Mouse (Mus musculus) ES-E14 (cell line): ENCODE data around the gene Csf3. TPM values are rescaled to one million over a fixed set of nuclear protein-coding genes. Genes with fewer than 3 reads are reported as not detected.
"Not testable (repeated sequence)": the region's sequence is repeated elsewhere in the genome, so short reads cannot be mapped to it uniquely, and the experiment has no call there.

ENCODE experiments used
- DNase-seq: peaks from one replicate; pipeline ENCODE4 v3.0.0-alpha.2; 2013; ENCODE audit warnings: low read depth, low spot score
- H3K27ac ChIP-seq: 2 replicates; pipeline ENCODE4 v1.5.1; 2012; ENCODE audit warnings: low read depth, mild to moderate bottlenecking, low read length, moderate library complexity, mixed read lengths; ENCODE audit not compliant: poor library complexity, insufficient read depth, severe bottlenecking
- H3K36me3 ChIP-seq: 2 replicates; pipeline ENCODE4 v1.6.1; 2012; ENCODE audit warnings: mild to moderate bottlenecking, low read length, moderate library complexity, mixed read lengths; ENCODE audit not compliant: control insufficient read depth, poor library complexity, insufficient read depth, severe bottlenecking
- H3K4me1 ChIP-seq, 2 experiments: fragments of 150-350 bp in 1 of 2; sonication (generic) in 1 of 2; 2 replicates each; pipeline ENCODE4 v1.6.1; 2012; ENCODE audit warnings: low read length in 2 of 2, mild to moderate bottlenecking in 1 of 2, mixed read lengths in 1 of 2; ENCODE audit not compliant: control insufficient read depth in 2 of 2, insufficient read depth in 2 of 2, poor library complexity in 1 of 2
- H3K4me3 ChIP-seq, 2 experiments: fragments of 150-350 bp in 1 of 2; sonication (generic) in 1 of 2; 2 replicates each; pipeline ENCODE4 v1.5.1; 2012; ENCODE audit warnings: low read length in 2 of 2, low read depth in 1 of 2, mild to moderate bottlenecking in 1 of 2, mixed read lengths in 1 of 2; ENCODE audit not compliant: insufficient read depth in 1 of 2, poor library complexity in 1 of 2, severe bottlenecking in 1 of 2
- H3K9ac ChIP-seq: 2 replicates; pipeline ENCODE4 v1.6.1; 2012; ENCODE audit warnings: low read depth, mild to moderate bottlenecking, low read length, mixed read lengths; ENCODE audit not compliant: poor library complexity, insufficient read depth, severe bottlenecking
- H3K9me3 ChIP-seq: fragments of 150-350 bp; sonication (generic); 2 replicates; pipeline ENCODE4 v1.6.1; 2012; ENCODE audit warnings: low read depth, mild to moderate bottlenecking, low read length; ENCODE audit not compliant: control insufficient read depth, insufficient read depth
- CHD2 ChIP-seq: IDR thresholded peaks from 2 replicates; pipeline ENCODE4 v1.6.1; 2014; ENCODE audit warnings: mild to moderate bottlenecking, low read depth, low read length, inconsistent platforms
- HCFC1 ChIP-seq: IDR thresholded peaks from 2 replicates; pipeline ENCODE4 v1.6.1; 2012; ENCODE audit warnings: low read length, inconsistent platforms, borderline replicate concordance; ENCODE audit not compliant: insufficient read depth
- MAFK ChIP-seq: IDR thresholded peaks from 2 replicates; pipeline ENCODE4 v1.6.1; 2014; ENCODE audit warnings: mild to moderate bottlenecking, low read depth, low read length, inconsistent platforms; ENCODE audit not compliant: insufficient read depth
- ZC3H11A ChIP-seq: IDR thresholded peaks from 2 replicates; pipeline ENCODE4 v1.6.1; 2012; ENCODE audit warnings: low read depth, mild to moderate bottlenecking, inconsistent platforms, low read length, borderline replicate concordance
- ZNF384 ChIP-seq: IDR thresholded peaks from 2 replicates; pipeline ENCODE4 v1.6.1; 2012; ENCODE audit warnings: low read depth, low read length, inconsistent platforms
- in situ Hi-C, 2 experiments: fragments of 600-800 bp; cut with MboI; formaldehyde crosslinking; loops; one replicate each; pipeline ENCODE4 v1.15.1; 2025; ENCODE audit warnings: low sequenced_read_pairs in 2 of 2, inconsistent platforms in 1 of 2; ENCODE audit not compliant: unreplicated experiment in 2 of 2
- total RNA-seq: library from RNA; depleted of rRNA; stranded (reverse); fragments of 300-350 nt; gene quantifications from 2 replicates; pipeline ENCODE4 v1.2.3, GENCODE M21; 2012; rRNA removed

The Csf3 gene
- 0.18 TPM in 1 of 2 replicates, not detected in the other for total RNA-seq

GRCm38 (mm10) chr11:98701213-98701670, at the start of gene Csf3:
TSS of gene Csf3 (plus strand) at chr11:98701263.
- no peak within 1 kb of the TSS for H3K9ac ChIP-seq
- H3K9me3 ChIP-seq, result no peaks in the 10 kb centered on the region
- H3K27ac ChIP-seq, result no peak within 1 kb of the TSS
- in situ Hi-C loops, result no loop called here
- TF ChIP-seq ZC3H11A, result no peak
- no peak for TF ChIP-seq ZNF384
- TF ChIP-seq MAFK, result no peak
- TF ChIP-seq HCFC1, result no peak
- TF ChIP-seq CHD2, result no peak
- H3K4me3 ChIP-seq, result no peak within 1 kb of the TSS
- DNase-seq, result no peak
- H3K36me3 ChIP-seq, result peaks cover 17% of the 10 kb centered on the region
- peaks cover 0 to 6% of the 10 kb centered on the region in 2 experiments; a peak in 1 of 4 replicates for H3K4me1 ChIP-seq

- H3K4me3 ChIP-seq, in situ Hi-C loops, H3K27ac ChIP-seq, DNase-seq, H3K9ac ChIP-seq, H3K36me3 ChIP-seq, H3K4me1 ChIP-seq, H3K9me3 ChIP-seq: not testable (repeated sequence)
- peak; percentile 29; the same call in 1 of the 2 replicates for TF ChIP-seq ZC3H11A
These were observed 46.0 kb upstream of the Csf3 start for GRCm38 (mm10) chr11:98655076-98655475.

- no peaks in the 10 kb centered on the region for H3K36me3 ChIP-seq
- in situ Hi-C loops, result no loop called here
- DNase-seq, result peak; percentile 48
- H3K9me3 ChIP-seq, result no peaks in the 10 kb centered on the region
- H3K9ac ChIP-seq, result no peak overlapping the region
- no peak overlapping the region for H3K27ac ChIP-seq
- H3K4me1 ChIP-seq, result peaks cover 0 to 4% of the 10 kb centered on the region in 2 experiments; a peak in 1 of 4 replicates
- no peak overlapping the region for H3K4me3 ChIP-seq
- TF ChIP-seq ZC3H11A, result 0 out of 2 replicates have a peak, but pooled peaks have one; percentile 15
- TF ChIP-seq ZNF384, result no peak
These were observed 40.5 kb upstream of the Csf3 start for GRCm38 (mm10) chr11:98660517-98660916.

GRCm38 (mm10) chr11:98664091-98664490, 37.0 kb upstream of the Csf3 start, which contains the start of gene Gsdma:
TSS of gene Gsdma (plus strand) at chr11:98664351.
- H3K4me3 ChIP-seq, result no peak within 1 kb of the TSS
- no peaks in the 10 kb centered on the region for H3K36me3 ChIP-seq
- in situ Hi-C loops, result no loop called here
- no peak for TF ChIP-seq HCFC1
- DNase-seq, result peak; percentile 49
- H3K27ac ChIP-seq, result no peak within 1 kb of the TSS
- H3K9me3 ChIP-seq, result no peaks in the 10 kb centered on the region
- H3K4me1 ChIP-seq, result peaks cover 0 to 4% of the 10 kb centered on the region in 2 experiments; a peak in 1 of 4 replicates
- no peak within 1 kb of the TSS for H3K9ac ChIP-seq

GRCm38 (mm10) chr11:98668984-98669383, 32.1 kb upstream of the Csf3 start:
- DNase-seq, result no peak
- Histone ChIP-seq H3K27ac (no peak overlapping the region), H3K36me3 (no peaks in the 10 kb centered on the region), H3K4me3 (no peak overlapping the region), H3K4me1 (peaks cover under 1 to 4% of the 10 kb centered on the region in 2 experiments; a peak in 2 of 4 replicates), H3K9ac (no peak overlapping the region), H3K9me3 (no peaks in the 10 kb centered on the region)
- TF ChIP-seq MAFK, result no peak
- no peak for TF ChIP-seq ZNF384
- no peak for TF ChIP-seq ZC3H11A
- TF ChIP-seq CHD2, result no peak
- no peak for TF ChIP-seq HCFC1
- in situ Hi-C loops, result no loop called here
